Mouse (Mus musculus) embryonic fibroblast, embryonic 13.5 days (primary cell): Measurements from ENCODE around the gene Mef2c. TPM values are rescaled to one million over a fixed set of nuclear protein-coding genes. Genes with fewer than 3 reads are reported as not detected.
A peak's percentile ranks its signal among the peaks of the same experiment; 100 is the strongest.

Source experiments
- H3K27ac ChIP-seq: 2 replicates; pipeline ENCODE4 v1.5.1; 2012; ENCODE audit warnings: low read length, control low read depth, inconsistent platforms; ENCODE audit not compliant: insufficient read depth
- H3K4me1 ChIP-seq: 2 replicates; pipeline ENCODE4 v1.6.1; 2011; ENCODE audit warnings: low read length; ENCODE audit not compliant: control insufficient read depth, insufficient read depth
- H3K4me3 ChIP-seq: 2 replicates; pipeline ENCODE4 v1.5.1; 2011; ENCODE audit warnings: mild to moderate bottlenecking, control low read depth, low read length; ENCODE audit not compliant: insufficient read depth
- CTCF ChIP-seq: IDR thresholded peaks from 2 replicates; pipeline ENCODE4 v1.5.1; 2011; ENCODE audit warnings: mild to moderate bottlenecking, control low read depth, low read length, moderate library complexity, borderline replicate concordance; ENCODE audit not compliant: insufficient read depth
- POLR2A ChIP-seq: IDR thresholded peaks from 2 replicates; pipeline ENCODE4 v1.6.1; 2011; ENCODE audit warnings: low read depth, mild to moderate bottlenecking, control low read depth, low read length, moderate library complexity
- polyA plus RNA-seq: library from polyadenylated mRNA; stranded (reverse); fragments of >200 nt; gene quantifications from 2 replicates; pipeline ENCODE4 v1.2.4, GENCODE M21; 2011; ENCODE audit warnings: low read depth; ENCODE audit not compliant: missing spikeins, insufficient read length

Gene Mef2c
- polyA plus RNA-seq, 1 experiment: 25.2 TPM

DNA sequence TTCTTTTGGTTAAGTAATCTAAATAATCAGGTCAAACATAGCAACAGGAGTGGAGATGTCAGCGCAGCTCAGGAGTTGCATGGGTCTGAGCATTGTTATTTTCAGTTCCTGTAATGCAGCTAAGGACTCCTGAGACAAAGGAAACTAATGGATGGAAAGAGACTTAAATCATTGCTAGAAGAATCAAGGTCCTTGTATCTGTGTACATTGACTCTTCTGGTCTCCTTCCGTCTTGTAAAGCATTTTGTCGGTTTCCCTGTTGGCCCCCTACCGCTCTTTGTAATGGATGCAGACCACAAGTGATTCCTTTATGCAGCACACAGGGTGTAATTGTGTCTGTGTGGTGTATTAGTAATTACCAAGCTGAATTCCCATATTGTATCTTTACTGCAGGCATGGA is 101.0 kb downstream of the Mef2c start:
- Histone ChIP-seq H3K4me3 (no peak overlapping the region), H3K27ac (peak overlapping the region; percentile 83), H3K4me1 (peaks cover 7% of the 10 kb centered on the region)
- TF ChIP-seq CTCF: no peak
- TF ChIP-seq POLR2A: no peak

DNA sequence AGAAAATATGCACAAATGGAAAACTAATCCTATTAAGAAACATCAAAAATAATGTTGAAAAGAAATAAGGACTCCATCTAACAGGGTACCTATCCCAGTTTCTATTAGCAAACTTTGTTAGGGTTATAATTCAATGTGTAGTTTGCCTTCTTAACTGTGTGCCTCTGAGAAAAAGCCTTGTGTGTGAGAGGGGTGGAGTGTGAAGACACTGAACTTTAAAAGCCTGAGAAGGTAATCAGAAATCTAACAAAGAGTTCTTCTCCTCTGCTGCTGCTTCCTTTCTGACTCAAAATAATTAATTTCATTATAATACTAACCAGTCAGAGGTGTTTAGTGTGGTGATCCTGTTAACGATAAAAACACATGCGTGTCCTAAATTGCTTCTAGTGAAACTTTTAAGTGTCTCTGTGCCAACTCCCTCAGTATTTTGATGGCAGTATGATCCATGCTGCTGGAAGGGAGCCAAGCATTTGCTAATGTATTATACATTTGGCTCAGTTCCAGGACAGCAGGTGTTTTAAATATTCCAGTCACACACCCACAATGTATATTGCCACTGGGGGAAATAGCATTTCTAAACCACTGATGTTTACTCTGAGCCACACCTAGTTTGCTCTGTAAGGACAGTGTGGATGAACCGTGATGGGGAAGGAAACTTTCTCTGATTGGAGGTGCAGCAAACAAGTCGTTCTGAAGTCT is 104.2 kb downstream of the Mef2c start:
- Histone ChIP-seq H3K27ac (no peak overlapping the region), H3K4me3 (no peak overlapping the region), H3K4me1 (peaks cover 7% of the 10 kb centered on the region)
- no peak for TF ChIP-seq CTCF
- TF ChIP-seq POLR2A: no peak

DNA sequence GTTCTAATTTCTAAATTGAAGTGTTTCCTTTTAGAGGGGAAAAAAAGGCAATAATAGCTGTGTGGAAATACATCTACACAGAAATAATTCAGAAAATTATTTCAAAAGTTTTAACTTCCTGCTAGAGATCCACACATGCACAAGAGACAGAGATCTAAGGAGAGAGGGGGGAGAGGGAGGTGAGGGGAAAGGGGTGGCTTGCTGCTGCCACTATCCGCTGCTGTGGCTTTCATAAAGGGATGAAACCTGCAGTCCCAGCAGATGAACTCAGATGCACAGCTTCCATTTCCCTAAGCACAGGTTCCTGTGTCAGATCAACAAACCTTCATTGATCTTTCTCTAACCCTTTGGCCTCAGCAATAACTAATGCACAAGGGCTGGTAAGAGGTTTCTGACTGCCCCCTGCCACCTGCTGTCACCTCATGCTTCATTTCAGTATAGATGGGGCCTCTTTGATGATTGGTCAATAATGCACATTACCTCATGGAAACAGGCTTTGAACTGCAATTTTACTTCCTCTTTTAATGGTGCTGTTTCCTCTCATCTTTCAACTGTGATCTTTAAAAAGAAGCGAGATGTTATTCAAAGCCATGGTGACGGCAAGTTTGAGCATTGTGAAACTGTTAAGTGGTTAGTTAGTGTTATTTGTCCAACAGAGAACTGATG is 105.2 kb downstream of the Mef2c start:
- no peak overlapping the region for H3K4me3 ChIP-seq
- no peak for TF ChIP-seq POLR2A
- TF ChIP-seq CTCF: no peak
- peaks cover 7% of the 10 kb centered on the region for H3K4me1 ChIP-seq

DNA sequence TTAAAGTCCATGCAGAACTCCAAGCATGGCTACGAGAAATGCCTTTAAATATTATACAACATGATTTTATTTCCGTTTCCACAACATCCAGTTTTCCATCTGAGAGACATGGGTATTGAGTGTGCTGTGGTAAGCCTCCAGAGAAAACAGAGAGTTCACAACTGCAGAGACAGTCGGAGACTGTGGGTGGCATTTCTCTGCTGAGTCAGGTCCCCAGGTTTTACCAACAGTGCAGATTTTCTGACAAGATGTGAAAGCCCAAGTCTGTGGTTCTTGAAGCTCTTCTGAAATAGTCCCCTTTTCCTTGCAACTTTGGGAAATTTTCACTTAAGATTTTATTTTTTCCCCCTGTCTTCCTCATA is 105.7 kb downstream of the Mef2c start:
- Histone ChIP-seq H3K4me3 (no peak overlapping the region), H3K27ac (no peak overlapping the region), H3K4me1 (peaks cover 7% of the 10 kb centered on the region)
- TF ChIP-seq CTCF (no peak), POLR2A (no peak)

More for the DNA sequence above, 105.2 kb downstream of the Mef2c start:
- H3K27ac ChIP-seq: no peak overlapping the region

DNA sequence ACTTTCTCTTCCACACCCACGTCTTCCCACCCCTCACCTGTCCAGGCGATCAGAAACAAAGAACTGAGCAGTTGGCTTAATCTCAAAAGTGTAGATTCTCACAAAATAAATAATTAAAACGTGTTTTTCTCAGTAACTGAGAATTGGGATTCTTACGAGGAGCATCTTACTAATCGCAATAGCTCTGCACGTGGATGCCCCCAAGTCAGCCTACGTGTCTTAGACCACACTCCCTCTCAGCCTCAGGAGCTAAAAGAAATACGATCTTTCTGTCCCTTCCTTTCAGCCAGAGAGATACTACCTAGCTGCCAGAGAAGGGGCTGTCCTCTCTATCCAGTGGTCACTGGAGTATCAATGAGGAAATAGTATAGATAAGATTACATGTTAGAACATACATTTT is 106.3 kb downstream of the Mef2c start:
- no peak for TF ChIP-seq CTCF
- TF ChIP-seq POLR2A: no peak
- no peak overlapping the region for H3K27ac ChIP-seq
- peaks cover 4% of the 10 kb centered on the region; the same call in 1 of the 2 replicates for H3K4me1 ChIP-seq
- no peak overlapping the region for H3K4me3 ChIP-seq

DNA sequence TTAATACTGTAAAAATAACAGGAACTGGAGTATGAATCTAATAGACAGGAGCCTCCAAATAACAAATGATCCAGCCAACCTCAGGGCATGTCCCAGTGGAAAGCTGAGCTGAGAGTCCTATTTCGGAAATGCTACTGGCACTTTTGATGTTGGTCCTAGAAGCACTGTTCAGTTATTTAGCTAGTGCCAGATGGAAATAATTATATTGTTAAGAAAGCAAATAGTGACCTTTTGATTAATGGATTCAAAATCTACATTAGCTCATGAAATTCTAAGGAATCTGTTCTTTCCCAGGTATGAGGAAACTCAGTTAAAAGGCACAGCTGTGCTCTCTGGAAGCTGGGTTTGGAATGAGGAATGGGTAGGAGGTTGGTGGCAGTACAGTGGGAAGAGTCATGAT is 108.4 kb downstream of the Mef2c start:
- peaks cover 4% of the 10 kb centered on the region; the same call in 1 of the 2 replicates for H3K4me1 ChIP-seq
- H3K4me3 ChIP-seq: no peak overlapping the region
- no peak overlapping the region for H3K27ac ChIP-seq
- TF ChIP-seq POLR2A (no peak), CTCF (no peak)

DNA sequence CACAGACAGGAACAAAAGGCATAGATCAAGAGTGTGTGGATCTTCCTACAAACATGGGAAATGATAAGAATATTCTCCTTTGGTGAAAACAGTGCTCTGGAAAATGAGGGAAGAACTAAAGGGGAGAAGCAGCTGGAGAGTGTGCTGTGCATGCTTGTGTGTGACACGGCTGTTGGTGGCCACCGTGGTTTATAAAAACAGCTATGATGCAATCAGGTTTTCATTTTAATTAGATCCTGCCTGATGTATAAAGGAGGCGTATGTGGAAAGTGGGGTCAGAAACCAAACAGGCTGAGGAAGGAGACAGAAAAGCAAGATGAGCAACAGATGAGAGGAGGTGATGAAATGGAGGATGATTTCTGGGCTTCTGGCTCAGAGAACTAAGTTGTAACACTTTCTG is 112.0 kb downstream of the Mef2c start:
- TF ChIP-seq POLR2A (no peak), CTCF (no peak)
- no peak overlapping the region for H3K4me3 ChIP-seq
- H3K4me1 ChIP-seq: no peaks in the 10 kb centered on the region
- no peak overlapping the region for H3K27ac ChIP-seq

DNA sequence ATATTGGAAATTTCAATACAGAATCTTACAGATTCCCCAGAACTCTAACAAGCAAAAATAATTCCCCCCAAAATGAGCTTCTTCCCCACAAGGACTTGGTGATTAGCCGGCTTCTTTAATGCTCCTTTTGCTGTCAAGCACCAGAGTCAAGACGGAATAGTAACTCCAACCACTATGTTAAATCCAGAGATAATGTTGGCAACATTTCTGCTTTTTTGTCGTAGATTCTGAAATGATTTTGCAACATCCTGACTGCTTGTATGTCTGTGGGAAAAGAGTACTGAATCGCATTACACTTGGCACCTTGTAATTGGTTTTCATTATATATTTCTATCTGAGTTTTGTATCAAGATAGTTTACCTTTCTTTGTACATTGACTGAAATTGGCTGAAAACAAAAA is 120.8 kb downstream of the Mef2c start:
- Histone ChIP-seq H3K27ac (no peak overlapping the region), H3K4me1 (no peaks in the 10 kb centered on the region), H3K4me3 (no peak overlapping the region)
- TF ChIP-seq POLR2A (no peak), CTCF (no peak)

DNA sequence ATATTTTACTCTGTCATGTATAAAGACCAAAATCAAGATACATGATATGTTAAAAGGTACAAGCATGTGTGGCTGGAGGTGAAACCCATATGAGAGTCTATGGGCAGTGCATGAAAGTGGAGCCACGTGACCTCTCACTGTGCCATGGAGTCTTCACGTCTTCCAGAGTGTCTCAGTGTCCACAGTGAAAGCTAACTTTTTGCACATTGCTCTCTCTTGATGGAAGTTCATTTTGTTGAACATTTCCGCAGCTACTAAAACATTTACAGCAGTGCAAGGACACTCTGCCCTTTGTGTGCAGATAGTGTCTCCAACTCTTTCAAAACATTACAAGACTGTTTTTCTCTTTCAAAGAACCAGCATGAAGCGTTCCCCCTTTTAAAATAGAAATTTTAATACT is 123.6 kb downstream of the Mef2c start:
- TF ChIP-seq CTCF (no peak), POLR2A (no peak)
- Histone ChIP-seq H3K4me3 (no peak overlapping the region), H3K27ac (no peak overlapping the region), H3K4me1 (no peaks in the 10 kb centered on the region)

DNA sequence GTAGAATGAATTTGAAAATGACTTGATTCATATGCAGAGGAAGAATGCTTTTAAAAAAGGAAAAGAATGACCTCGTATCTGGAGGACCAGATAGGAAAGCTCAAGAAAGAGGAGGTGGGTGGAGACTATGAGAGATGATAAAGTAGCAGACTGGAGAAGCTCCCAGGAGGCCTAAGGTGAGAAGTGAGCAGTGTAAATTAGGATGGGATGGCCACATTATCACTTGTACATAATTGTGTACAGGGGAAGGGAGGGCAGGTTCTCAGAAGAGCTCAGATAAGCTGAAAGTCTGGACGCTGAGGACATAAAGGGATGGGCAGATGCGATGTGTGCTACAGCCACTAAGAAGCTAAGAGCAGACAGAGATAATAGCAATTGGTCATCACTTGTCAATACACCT is 124.3 kb downstream of the Mef2c start:
- Histone ChIP-seq H3K27ac (no peak overlapping the region), H3K4me1 (no peaks in the 10 kb centered on the region), H3K4me3 (no peak overlapping the region)
- TF ChIP-seq POLR2A (no peak), CTCF (no peak)

DNA sequence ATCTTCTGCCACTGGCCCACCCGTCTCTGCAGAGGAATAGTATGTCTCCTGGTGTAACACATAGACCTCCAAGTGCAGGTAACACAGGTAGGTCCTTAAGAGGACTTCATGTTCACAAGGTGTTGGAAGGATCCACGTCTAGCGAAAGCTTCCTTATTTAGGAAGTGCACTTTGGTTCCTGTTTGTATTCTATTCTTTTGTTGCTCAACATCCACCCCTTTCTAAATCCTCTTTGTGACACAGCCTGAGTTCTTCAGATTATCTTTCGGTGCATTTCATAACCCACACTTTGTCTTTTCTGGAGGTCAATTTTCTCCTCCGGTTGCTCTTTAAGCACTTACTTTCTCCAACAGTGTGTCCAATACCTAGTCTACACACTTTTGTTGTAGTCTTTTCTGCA is 129.3 kb downstream of the Mef2c start:
- Histone ChIP-seq H3K27ac (no peak overlapping the region), H3K4me3 (no peak overlapping the region), H3K4me1 (no peaks in the 10 kb centered on the region)
- TF ChIP-seq POLR2A (no peak), CTCF (no peak)
